Mouse (Mus musculus) stomach, postnatal 0 days (tissue): Measurements from ENCODE around the gene Aco1. TPM values are rescaled to one million over a fixed set of nuclear protein-coding genes. Genes with fewer than 3 reads are reported as not detected.

Experiments used
- ATAC-seq: fragments of 200-750 bp; cut with Nextera tagmentation; 2 replicates; pipeline ENCODE4 v1.8.0; 2017; ENCODE audit not compliant: low FRiP score, low TSS enrichment
- DNase-seq: peaks from one replicate; pipeline ENCODE4 v3.0.0-alpha.2; 2016; ENCODE audit warnings: low spot score
- H3K27ac ChIP-seq: fragments of 300-500 bp; sonication (generic); replicated peaks from 2 replicates; pipeline ENCODE4 v1.5.1; 2014; ENCODE audit warnings: mild to moderate bottlenecking, control low read depth
- H3K27me3 ChIP-seq: fragments of 300-500 bp; sonication (generic); 2 replicates; pipeline ENCODE4 v1.6.1; 2014; ENCODE audit warnings: low read length; ENCODE audit not compliant: control insufficient read depth, insufficient read depth
- H3K36me3 ChIP-seq: fragments of 300-500 bp; sonication (generic); 2 replicates; pipeline ENCODE4 v1.6.1; 2014; ENCODE audit warnings: low read length, mixed read lengths; ENCODE audit not compliant: control insufficient read depth, insufficient read depth
- H3K4me1 ChIP-seq: fragments of 300-500 bp; sonication (generic); replicated peaks from 2 replicates; pipeline ENCODE4 v1.6.1; 2014; ENCODE audit warnings: antibody characterized with exemption; ENCODE audit not compliant: control insufficient read depth, insufficient read depth
- H3K4me2 ChIP-seq: fragments of 300-500 bp; sonication (generic); replicated peaks from 2 replicates; pipeline ENCODE4 v1.6.1; 2014; ENCODE audit warnings: low read depth, mild to moderate bottlenecking, control low read depth, moderate library complexity
- H3K4me3 ChIP-seq: fragments of 300-500 bp; sonication (generic); 2 replicates; pipeline ENCODE4 v1.5.1; 2014; ENCODE audit warnings: low read depth, low read length, control low read depth
- H3K9ac ChIP-seq: fragments of 300-500 bp; sonication (generic); 2 replicates; pipeline ENCODE4 v1.6.1; 2014; ENCODE audit warnings: mild to moderate bottlenecking, low read length, control low read depth, mixed read lengths
- H3K9me3 ChIP-seq: fragments of 300-500 bp; sonication (generic); 2 replicates; pipeline ENCODE4 v1.6.1; 2016; ENCODE audit warnings: low read length; ENCODE audit not compliant: control insufficient read depth
- CTCF ChIP-seq: IDR thresholded peaks from 2 replicates; pipeline ENCODE4 v1.5.1; 2016; ENCODE audit warnings: antibody characterized with exemption, low read depth, mild to moderate bottlenecking, moderate library complexity
- EP300 ChIP-seq: optimal IDR thresholded peaks from 2 replicates; pipeline ENCODE3; 2016; ENCODE audit warnings: antibody characterized with exemption
- WGBS: fragments of 180-500 bp; shearing (Covaris S2); extraction: QIAGEN DNeasy Blood & Tissue Kit; methylation state at CpG from one replicate; pipeline ENCODE4 v1.1.7; 2014; 5-methylcytosine and 5-hydroxymethylcytosine counted together
- polyA plus RNA-seq: library from polyadenylated mRNA; unstranded; fragments of >200 nt; fragmentation: Nextera tagmentation; extraction: Ambion mirVana; gene quantifications from 2 replicates; pipeline ENCODE4 v1.2.1, GENCODE M21; 2015

Aco1 gene
- polyA plus RNA-seq, 1 experiment from 2014 or later: 33.2 TPM

- H3K27me3 ChIP-seq: no peaks in the 10 kb centered on the region
- no peaks in the 10 kb centered on the region for H3K9me3 ChIP-seq
- ATAC-seq (peak; percentile 41; the same call in 1 of the 2 replicates), DNase-seq (no peak)
- H3K9ac ChIP-seq: no peak overlapping the region
- 47% methylated on average over 5 of the region's 5 CpGs for WGBS
- H3K4me1 ChIP-seq: peaks cover 6% of the 10 kb centered on the region; the same call in 1 of the 2 replicates
- H3K36me3 ChIP-seq: no peaks in the 10 kb centered on the region
- peak overlapping the region; percentile 35; the same call in 1 of the 2 replicates for H3K27ac ChIP-seq
- TF ChIP-seq EP300 (no peak), CTCF (no peak)
- H3K4me3 ChIP-seq: no peak overlapping the region
- H3K4me2 ChIP-seq: no peak overlapping the region
Observed at GRCm38 (mm10) chr4:40158224-40158540, 15.3 kb downstream of the Aco1 start.

- DNase-seq (no peak), ATAC-seq (no peak)
- Histone ChIP-seq H3K27me3 (no peaks in the 10 kb centered on the region), H3K4me2 (no peak overlapping the region), H3K36me3 (peaks cover 4% of the 10 kb centered on the region; the same call in 1 of the 2 replicates), H3K4me3 (no peak overlapping the region), H3K27ac (no peak overlapping the region), H3K4me1 (peaks cover 6% of the 10 kb centered on the region; the same call in 1 of the 2 replicates), H3K9ac (no peak overlapping the region), H3K9me3 (no peaks in the 10 kb centered on the region)
- 95% methylated on average over 8 of the region's 8 CpGs for WGBS
- peak; percentile 28; the same call in 1 of the 2 replicates for TF ChIP-seq CTCF
- no peak for TF ChIP-seq EP300
Observed at GRCm38 (mm10) chr4:40160591-40161434, 17.9 kb downstream of the Aco1 start.

DNA sequence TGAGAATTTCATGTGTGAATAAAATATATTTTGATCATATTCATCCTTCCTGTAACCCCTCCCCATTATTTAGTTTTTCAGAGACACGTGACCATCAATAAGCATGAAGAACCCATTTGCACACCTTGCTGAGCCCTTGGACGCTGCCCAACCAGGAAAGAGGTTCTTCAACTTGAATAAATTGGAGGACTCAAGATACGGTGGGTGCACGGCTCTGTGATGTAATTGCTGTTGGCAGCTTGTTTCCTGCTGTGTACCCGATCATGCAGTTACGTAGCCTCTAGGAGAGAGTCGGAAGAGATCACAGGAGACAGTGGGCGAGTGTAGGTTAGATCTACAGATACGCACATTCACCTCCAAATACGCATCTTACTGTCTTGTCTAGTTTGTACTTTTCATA, 20.8 kb downstream of the Aco1 start:
- no peaks in the 10 kb centered on the region for H3K27me3 ChIP-seq
- TF ChIP-seq EP300: no peak
- H3K4me2 ChIP-seq: no peak overlapping the region
- no peak overlapping the region for H3K27ac ChIP-seq
- H3K36me3 ChIP-seq: peaks cover 15% of the 10 kb centered on the region
- no peak for DNase-seq
- WGBS: 88% methylated on average over 10 of the region's 10 CpGs
- no peak overlapping the region for H3K9ac ChIP-seq
- no peaks in the 10 kb centered on the region for H3K9me3 ChIP-seq
- H3K4me1 ChIP-seq: no peaks in the 10 kb centered on the region
- no peak overlapping the region for H3K4me3 ChIP-seq
- ATAC-seq: no peak

DNA sequence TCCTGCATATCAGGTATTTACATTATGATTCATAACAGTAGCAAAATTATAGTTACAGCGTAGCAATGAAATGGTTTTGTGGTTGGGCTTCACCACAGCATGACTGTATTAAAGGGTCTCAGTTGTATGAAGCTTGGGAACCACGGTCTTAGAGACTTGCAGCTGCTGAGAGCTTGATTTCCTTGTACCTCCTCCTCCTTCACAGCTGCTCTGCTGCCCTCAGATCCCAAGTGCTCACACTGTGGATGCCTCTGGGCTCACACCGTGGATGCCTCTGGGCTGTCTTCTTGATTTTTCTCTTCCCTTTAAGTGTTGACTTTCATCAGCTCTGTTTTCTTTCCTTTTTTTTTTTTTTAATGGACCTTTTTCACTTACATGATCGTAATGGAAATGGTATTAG, 28.6 kb downstream of the Aco1 start:
- no peak overlapping the region for H3K4me3 ChIP-seq
- 84% methylated on average over 4 of the region's 4 CpGs for WGBS
- no peak for TF ChIP-seq CTCF
- no peak for TF ChIP-seq EP300
- no peaks in the 10 kb centered on the region for H3K27me3 ChIP-seq
- no peak overlapping the region for H3K4me2 ChIP-seq
- no peaks in the 10 kb centered on the region for H3K9me3 ChIP-seq
- ATAC-seq (no peak), DNase-seq (no peak)
- H3K4me1 ChIP-seq: no peaks in the 10 kb centered on the region
- no peak overlapping the region for H3K9ac ChIP-seq
- H3K36me3 ChIP-seq: peaks cover 23% of the 10 kb centered on the region
- no peak overlapping the region for H3K27ac ChIP-seq

GRCm38 (mm10) chr4:40172336-40172735, 29.5 kb downstream of the Aco1 start:
- Histone ChIP-seq H3K4me2 (no peak overlapping the region), H3K27me3 (no peaks in the 10 kb centered on the region), H3K4me1 (no peaks in the 10 kb centered on the region), H3K9ac (no peak overlapping the region), H3K36me3 (peaks cover 17% of the 10 kb centered on the region), H3K4me3 (no peak overlapping the region), H3K27ac (no peak overlapping the region), H3K9me3 (no peaks in the 10 kb centered on the region)
- no peak for ATAC-seq
- no peak for DNase-seq
- TF ChIP-seq EP300: no peak
- TF ChIP-seq CTCF: no peak
- 84% methylated on average over 2 of the region's 2 CpGs for WGBS

- H3K27ac ChIP-seq: no peak overlapping the region
- H3K4me1 ChIP-seq: no peaks in the 10 kb centered on the region
- TF ChIP-seq EP300: no peak
- no peak for TF ChIP-seq CTCF
- peaks cover 10% of the 10 kb centered on the region for H3K36me3 ChIP-seq
- no peak overlapping the region for H3K4me2 ChIP-seq
- 52% methylated on average over 4 of the region's 4 CpGs for WGBS
- DNase-seq (no peak), ATAC-seq (no peak)
- H3K9ac ChIP-seq: no peak overlapping the region
- no peaks in the 10 kb centered on the region for H3K27me3 ChIP-seq
- no peaks in the 10 kb centered on the region for H3K9me3 ChIP-seq
- no peak overlapping the region for H3K4me3 ChIP-seq
Observed at GRCm38 (mm10) chr4:40174321-40174720, 31.4 kb downstream of the Aco1 start.
